Mouse (Mus musculus): ENCODE data around the gene Adam19.

- TF ChIP-seq POLR2A (IDR thresholded peaks at IDR 0.05; ENCODE audit: control insufficient read depth, low read depth, low read length) (no peak), CTCF (IDR thresholded peaks at IDR 0.05; ENCODE audit: control insufficient read depth, insufficient read depth, insufficient replicate concordance, low read depth, low read length) (no peak)
These were observed 28.8 kb downstream of the Adam19 start for GRCm38 (mm10) chr11:46084568-46084967.
